Mouse (Mus musculus) limb, embryonic 12.5 days (tissue): ENCODE measurements around the gene Pex19. TPM values are rescaled to one million over a fixed set of nuclear protein-coding genes. Genes with fewer than 3 reads are reported as not detected.

Source experiments
- ATAC-seq: fragments of 200-750 bp; cut with Nextera tagmentation; 2 replicates; pipeline ENCODE4 v1.8.0; 2017; ENCODE audit warnings: low read depth, moderate TSS enrichment; ENCODE audit not compliant: insufficient number of reproducible peaks, insufficient read depth, low FRiP score, low TSS enrichment
- H3K27ac ChIP-seq: fragments of 300-500 bp; sonication (generic); 2 replicates; pipeline ENCODE4 v1.5.1; 2016; ENCODE audit warnings: mild to moderate bottlenecking, moderate library complexity
- H3K27me3 ChIP-seq: fragments of 300-500 bp; sonication (generic); 2 replicates; pipeline ENCODE4 v1.6.1; 2016; ENCODE audit warnings: mild to moderate bottlenecking, moderate library complexity
- H3K36me3 ChIP-seq: fragments of 300-500 bp; sonication (generic); 2 replicates; pipeline ENCODE4 v1.6.1; 2016; ENCODE audit warnings: mild to moderate bottlenecking, moderate library complexity
- H3K4me1 ChIP-seq: fragments of 300-500 bp; sonication (generic); replicated peaks from 2 replicates; pipeline ENCODE4 v1.6.1; 2016
- H3K4me2 ChIP-seq: fragments of 300-500 bp; sonication (generic); 2 replicates; pipeline ENCODE4 v1.6.1; 2016; ENCODE audit warnings: mild to moderate bottlenecking, moderate library complexity
- H3K4me3 ChIP-seq: fragments of 300-500 bp; sonication (generic); replicated peaks from 2 replicates; pipeline ENCODE4 v1.5.1; 2016; ENCODE audit warnings: mild to moderate bottlenecking
- H3K9ac ChIP-seq: fragments of 300-500 bp; sonication (generic); replicated peaks from 2 replicates; pipeline ENCODE4 v1.6.1; 2016; ENCODE audit warnings: mild to moderate bottlenecking, moderate library complexity
- H3K9me3 ChIP-seq: fragments of 300-500 bp; sonication (generic); 2 replicates; pipeline ENCODE4 v1.6.1; 2016; ENCODE audit warnings: mild to moderate bottlenecking, moderate library complexity
- WGBS: fragments of 180-500 bp; shearing (Covaris S2); methylation state at CpG from one replicate; pipeline ENCODE4 v1.1.7; 2016; 5-methylcytosine and 5-hydroxymethylcytosine counted together
- polyA plus RNA-seq: library from polyadenylated mRNA; unstranded; fragments of >200 nt; fragmentation: Nextera tagmentation; extraction: Ambion mirVana; gene quantifications from 2 replicates; pipeline ENCODE4 v1.2.1, GENCODE M21; 2016

Gene Pex19
- 173 and 177 TPM in 2 replicates for polyA plus RNA-seq

DNA sequence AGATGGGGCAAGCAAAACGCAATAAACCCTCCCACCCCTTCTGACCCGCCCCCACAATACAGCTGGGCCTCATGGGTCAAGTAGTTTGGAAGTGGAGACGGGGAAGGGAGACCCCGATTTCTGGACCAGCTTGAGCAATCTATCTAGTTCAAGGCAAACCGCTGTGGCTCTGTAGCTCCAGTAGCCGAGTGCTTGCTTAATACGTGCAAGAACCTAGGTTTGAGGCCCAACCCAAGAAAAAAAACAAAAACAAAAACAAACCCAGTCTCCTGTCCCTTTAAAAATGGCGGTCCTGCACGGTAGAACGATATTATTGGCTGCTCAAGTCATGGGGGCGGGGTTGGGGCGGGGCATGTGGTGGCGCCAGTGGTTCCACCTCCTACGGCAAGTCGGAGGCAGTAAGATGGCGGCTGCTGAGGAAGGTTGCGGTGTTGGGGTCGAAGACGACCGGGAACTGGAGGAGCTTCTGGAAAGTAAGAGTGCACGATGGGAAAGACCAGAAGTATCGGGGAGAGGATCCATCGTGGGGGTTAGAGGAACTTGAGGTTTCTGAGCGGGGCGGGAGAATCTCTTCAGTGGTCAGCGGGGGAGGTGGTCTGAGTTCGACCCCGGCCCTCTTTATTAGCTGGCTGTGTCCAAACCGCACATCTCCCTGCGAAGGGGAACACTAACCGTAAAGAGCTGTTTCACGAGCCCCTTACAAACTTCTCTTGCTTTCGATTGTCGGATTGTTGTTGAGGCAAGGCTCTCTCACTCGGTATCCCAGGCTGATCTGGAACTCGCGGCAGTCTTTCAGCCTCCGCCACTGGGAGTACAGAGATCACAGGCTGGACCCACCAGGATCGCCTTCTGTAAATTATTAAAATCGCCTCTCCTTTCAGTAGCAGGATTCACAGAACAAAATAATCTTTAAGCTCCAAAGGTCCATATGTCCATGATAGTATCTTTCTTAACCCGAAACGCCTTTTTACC, at the start of gene Pex19:
Gene Pex19, plus strand, starts transcription at position 380 of the 972 bp plus-strand sequence.
- Histone ChIP-seq H3K36me3 (peaks cover 55% of the 10 kb centered on the region), H3K4me3 (peak within 1 kb of the TSS; percentile 78), H3K4me2 (peak within 1 kb of the TSS; percentile 78), H3K9me3 (no peaks in the 10 kb centered on the region), H3K27ac (0 out of 2 replicates have a peak within 1 kb of the TSS, but pooled peaks have one; percentile 50), H3K9ac (peak within 1 kb of the TSS; percentile 81), H3K4me1 (peaks cover 7% of the 10 kb centered on the region), H3K27me3 (no peaks in the 10 kb centered on the region)
- ATAC-seq = peak; percentile 95
- WGBS = 2% methylated on average over 42 of the region's 42 CpGs

DNA sequence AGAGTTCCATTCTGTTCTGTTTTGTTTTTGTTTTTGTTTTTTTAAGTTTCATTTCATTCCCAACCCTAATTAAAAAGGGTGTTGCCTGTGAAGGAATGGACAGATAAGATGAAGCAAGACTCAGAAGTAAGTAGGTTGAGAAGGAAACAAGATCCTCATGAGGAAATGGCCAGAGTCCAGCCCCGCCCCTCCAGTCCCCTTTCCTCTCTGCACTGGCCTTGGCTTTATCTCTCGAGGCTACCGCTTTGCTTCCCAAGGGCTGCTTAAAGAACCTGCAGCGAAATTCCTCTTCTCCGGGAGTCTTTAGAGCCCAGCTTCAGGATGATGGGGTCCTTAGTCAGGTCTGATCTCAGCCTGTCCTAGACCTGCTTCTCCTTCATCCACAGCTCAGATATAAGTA, 48.6 kb upstream of the Pex19 start:
- H3K27ac ChIP-seq = no peak overlapping the region
- peaks cover 5% of the 10 kb centered on the region for H3K4me1 ChIP-seq
- WGBS = 74% methylated on average over 5 of the region's 5 CpGs
- H3K36me3 ChIP-seq = peaks cover 68% of the 10 kb centered on the region
- no peaks in the 10 kb centered on the region for H3K9me3 ChIP-seq
- no peak overlapping the region for H3K4me3 ChIP-seq
- no peak overlapping the region for H3K9ac ChIP-seq
- no peaks in the 10 kb centered on the region for H3K27me3 ChIP-seq
- no peak for ATAC-seq
- H3K4me2 ChIP-seq = no peak overlapping the region

DNA sequence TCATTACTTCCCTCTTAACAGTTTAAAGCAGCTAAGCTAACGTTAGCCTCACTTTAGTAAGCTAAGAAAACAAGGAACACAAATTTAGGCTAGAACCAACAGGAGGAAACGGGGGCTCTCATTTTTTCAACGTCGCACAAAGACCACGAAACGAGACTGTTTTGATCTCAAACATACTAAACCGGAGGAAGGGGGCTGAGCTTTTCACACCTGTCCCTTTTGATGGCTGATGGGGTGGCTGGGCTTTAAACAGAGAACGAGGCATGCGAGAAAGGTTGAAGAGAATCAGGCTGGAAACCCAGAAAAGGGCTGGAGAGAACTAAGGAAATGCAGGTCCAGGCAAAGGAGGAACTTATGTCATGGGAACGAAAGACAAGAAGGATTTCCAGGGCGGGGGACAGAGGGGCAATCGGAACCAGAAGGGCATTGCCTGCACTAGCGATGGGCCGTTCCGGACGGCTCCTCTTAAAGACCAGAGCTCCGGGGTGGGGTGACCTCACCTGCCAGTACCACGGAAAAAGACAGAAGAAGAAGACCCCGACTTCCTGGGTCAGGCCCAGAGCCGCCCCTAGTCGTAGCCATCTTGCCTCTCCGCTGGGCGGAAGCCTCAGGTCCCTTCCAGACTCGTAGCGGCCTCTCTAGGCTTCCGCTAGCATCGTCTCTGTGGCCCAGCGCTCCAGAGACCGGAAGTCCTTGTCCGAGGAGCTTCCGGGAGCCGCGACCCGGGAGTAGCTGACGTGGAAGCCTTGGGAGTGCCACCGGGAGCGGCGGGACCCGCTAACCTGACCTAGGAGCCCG, 44.3 kb upstream of the Pex19 start, which contains the start of the genes Copa and Ncstn:
Gene Copa, plus strand, starts transcription at position 429 of the 798 bp plus-strand sequence.
Gene Ncstn, minus strand, starts transcription at position 695 of the 798 bp plus-strand sequence.
- Histone ChIP-seq H3K36me3 (peaks cover 30% of the 10 kb centered on the region), H3K4me2 (peak within 1 kb of the TSS; percentile 74), H3K27ac (peak within 1 kb of the TSS; percentile 82), H3K4me1 (peaks cover 18% of the 10 kb centered on the region), H3K27me3 (no peaks in the 10 kb centered on the region), H3K9me3 (no peaks in the 10 kb centered on the region), H3K9ac (peak within 1 kb of the TSS; percentile 89), H3K4me3 (peak within 1 kb of the TSS; percentile 87)
- under 1% methylated on average over 40 of the region's 40 CpGs for WGBS
- ATAC-seq = peak; percentile 98

DNA sequence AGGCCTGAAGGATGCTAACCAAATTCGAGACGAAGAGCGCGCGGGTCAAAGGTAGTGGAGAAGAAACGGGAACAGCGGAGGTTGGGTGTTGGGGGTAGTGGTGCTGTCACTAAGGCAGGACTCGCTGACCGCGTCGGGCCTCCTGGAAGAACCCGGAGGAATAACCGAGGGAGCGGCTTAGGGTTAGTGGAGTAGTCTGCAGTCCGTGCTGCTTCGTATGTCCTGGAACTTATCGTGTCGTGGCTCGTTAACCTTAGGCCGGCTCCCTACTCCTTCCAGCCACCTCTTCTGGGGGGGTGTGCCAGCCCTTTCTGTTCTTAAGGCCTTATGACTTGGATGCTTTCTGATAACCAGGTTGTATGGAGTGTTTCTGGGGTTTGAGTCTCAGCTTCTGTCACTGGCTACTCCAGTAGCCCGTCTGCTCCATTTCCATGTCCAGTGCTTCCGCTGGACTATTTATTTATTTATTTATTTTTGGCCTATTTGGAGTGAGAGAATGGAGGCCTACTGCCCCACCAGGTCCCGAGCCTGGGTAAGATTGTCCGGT, 43.6 kb upstream of the Pex19 start:
- 2% methylated on average over 24 of the region's 24 CpGs for WGBS
- H3K9me3 ChIP-seq = no peaks in the 10 kb centered on the region
- H3K36me3 ChIP-seq = peaks cover 28% of the 10 kb centered on the region
- peak overlapping the region; percentile 87 for H3K4me3 ChIP-seq
- H3K27me3 ChIP-seq = no peaks in the 10 kb centered on the region
- peaks cover 18% of the 10 kb centered on the region for H3K4me1 ChIP-seq
- H3K9ac ChIP-seq = peak overlapping the region; percentile 89
- peak; percentile 57; the same call in 1 of the 2 replicates for ATAC-seq
- peak overlapping the region; percentile 74 for H3K4me2 ChIP-seq
- H3K27ac ChIP-seq = peak overlapping the region; percentile 82

DNA sequence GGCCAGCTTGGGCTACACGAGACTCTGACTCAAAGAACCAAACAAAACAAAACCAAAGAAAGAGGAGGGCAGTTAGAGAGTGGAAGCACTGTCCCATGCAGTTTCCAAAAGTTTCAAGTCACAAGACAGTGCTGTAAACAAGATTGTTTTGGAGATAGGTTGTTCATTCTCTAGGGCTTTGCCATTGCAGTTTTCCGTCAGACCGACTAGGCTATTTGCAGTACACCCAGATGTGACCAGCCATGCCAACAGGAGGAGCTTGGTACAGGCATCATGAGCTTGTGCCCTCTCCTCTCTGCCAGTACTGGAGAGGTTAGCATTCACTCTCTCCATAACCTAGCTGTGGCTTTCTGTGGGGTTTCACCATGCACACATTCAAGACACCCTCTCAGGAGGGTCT, 33.0 kb upstream of the Pex19 start:
- Histone ChIP-seq H3K27me3 (no peaks in the 10 kb centered on the region), H3K36me3 (peaks cover 91% of the 10 kb centered on the region)

DNA sequence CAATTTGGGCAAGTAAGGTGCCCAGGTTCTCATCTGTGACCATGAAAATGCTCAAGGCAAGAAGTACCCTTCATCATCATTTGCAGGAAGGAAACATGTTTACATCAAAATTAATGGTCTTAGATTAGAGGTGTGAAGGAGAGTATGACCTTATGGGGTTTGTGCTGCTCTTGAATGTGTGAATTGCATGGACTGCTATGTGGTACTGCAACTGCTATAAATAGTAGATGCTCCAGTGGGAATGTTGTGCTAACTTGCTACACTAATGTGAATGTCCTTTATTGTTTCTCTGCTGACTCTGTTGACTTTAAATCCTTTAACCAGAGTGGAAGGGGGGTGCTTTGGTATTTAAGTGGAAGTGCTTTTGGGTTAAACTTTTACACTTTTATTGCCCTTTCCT, 32.3 kb upstream of the Pex19 start:
- peaks cover 88% of the 10 kb centered on the region for H3K36me3 ChIP-seq
- H3K9me3 ChIP-seq = no peaks in the 10 kb centered on the region
- no peak for ATAC-seq
- no peaks in the 10 kb centered on the region for H3K27me3 ChIP-seq
- H3K4me2 ChIP-seq = no peak overlapping the region
- no peak overlapping the region for H3K9ac ChIP-seq
- no peak overlapping the region for H3K27ac ChIP-seq
- no peak overlapping the region for H3K4me3 ChIP-seq
- no peaks in the 10 kb centered on the region for H3K4me1 ChIP-seq

More for the DNA sequence above, 33.0 kb upstream of the Pex19 start:
- H3K4me3 ChIP-seq = no peak overlapping the region
- H3K9me3 ChIP-seq = no peaks in the 10 kb centered on the region
- no peaks in the 10 kb centered on the region for H3K4me1 ChIP-seq
- no peak overlapping the region for H3K9ac ChIP-seq
- WGBS = 83% methylated on average over 3 of the region's 3 CpGs
- no peak overlapping the region for H3K4me2 ChIP-seq
- no peak for ATAC-seq
- H3K27ac ChIP-seq = no peak overlapping the region

DNA sequence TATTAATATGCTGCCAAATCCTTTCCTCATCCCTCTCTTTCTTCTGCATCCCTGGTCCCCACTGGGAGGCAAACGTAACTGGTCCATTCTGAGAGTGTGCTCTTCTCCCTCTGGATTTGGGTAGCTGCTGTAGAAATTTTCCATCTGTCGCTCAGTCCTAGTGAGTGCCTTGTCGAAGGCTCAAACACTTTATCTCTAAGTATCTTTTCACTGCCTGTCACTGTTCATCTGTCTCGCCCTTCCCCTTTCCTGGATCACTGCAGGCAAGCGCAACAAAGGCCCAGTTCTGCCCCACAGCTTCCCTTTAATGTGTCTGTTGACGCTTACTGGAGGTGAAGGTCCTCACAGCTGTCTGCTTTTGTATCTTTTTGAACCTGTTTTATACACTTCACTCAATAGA, 31.4 kb upstream of the Pex19 start:
- Histone ChIP-seq H3K27ac (no peak overlapping the region), H3K9ac (no peak overlapping the region), H3K4me2 (no peak overlapping the region), H3K4me3 (no peak overlapping the region), H3K36me3 (peaks cover 88% of the 10 kb centered on the region), H3K27me3 (no peaks in the 10 kb centered on the region), H3K4me1 (no peaks in the 10 kb centered on the region), H3K9me3 (no peaks in the 10 kb centered on the region)
- ATAC-seq = no peak
- WGBS = 82% methylated on average over 6 of the region's 6 CpGs

DNA sequence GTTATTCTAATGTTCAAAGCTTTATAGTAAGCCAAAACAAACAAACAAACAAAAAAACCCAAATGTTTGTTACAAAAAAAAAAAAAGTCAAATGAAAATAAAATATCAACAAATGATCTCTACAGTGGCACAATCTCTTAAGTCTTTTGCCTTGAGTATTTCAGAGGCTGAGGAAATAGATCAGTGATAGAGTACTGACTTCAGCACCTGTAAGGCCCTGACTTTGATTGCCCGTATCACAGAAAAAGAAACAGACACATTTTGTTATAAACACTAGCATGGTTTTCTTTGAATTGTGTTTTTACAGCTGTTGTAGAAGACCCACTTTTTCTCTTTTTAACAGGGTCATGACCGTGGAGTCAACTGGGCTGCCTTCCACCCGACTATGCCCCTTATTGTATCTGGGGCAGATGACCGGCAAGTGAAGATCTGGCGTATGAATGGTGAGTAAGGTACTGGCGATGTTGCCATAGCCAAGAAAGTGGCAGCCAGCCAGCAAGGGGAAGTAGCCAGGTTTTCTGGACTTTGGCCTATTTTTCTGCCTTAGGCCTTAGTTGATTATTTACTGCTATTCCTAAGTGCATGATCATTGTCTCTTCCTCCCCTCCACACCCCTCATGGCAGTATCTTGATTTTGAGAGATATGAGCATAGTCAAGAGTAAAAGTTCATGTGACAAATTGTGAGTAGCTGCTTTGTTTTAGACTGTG, 27.1 kb upstream of the Pex19 start:
- H3K9me3 ChIP-seq = no peaks in the 10 kb centered on the region
- no peaks in the 10 kb centered on the region for H3K27me3 ChIP-seq
- H3K4me2 ChIP-seq = no peak overlapping the region
- ATAC-seq = no peak
- 91% methylated on average over 6 of the region's 6 CpGs for WGBS
- peaks cover 90% of the 10 kb centered on the region for H3K36me3 ChIP-seq
- no peak overlapping the region for H3K27ac ChIP-seq
- no peak overlapping the region for H3K9ac ChIP-seq
- H3K4me1 ChIP-seq = peaks cover 2% of the 10 kb centered on the region; the same call in 1 of the 2 replicates
- H3K4me3 ChIP-seq = no peak overlapping the region

DNA sequence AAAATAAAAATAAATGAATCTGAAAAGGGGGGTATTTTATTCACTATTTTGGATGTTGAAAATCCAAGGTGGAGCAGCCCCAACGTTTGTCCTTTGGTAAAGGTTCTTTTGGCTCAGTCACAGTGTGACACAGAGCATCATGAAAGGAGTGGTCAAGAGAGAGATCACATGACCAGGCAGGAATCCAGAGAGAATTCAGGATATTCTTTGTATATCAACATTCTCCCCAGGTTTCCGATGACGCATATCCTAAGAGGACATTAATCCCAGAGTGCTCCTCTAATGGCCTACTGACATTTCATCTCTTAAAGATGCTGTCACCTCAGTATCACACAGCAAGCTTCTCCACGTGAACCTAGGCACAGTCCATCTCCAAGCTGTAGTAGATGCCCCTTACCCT, 22.9 kb upstream of the Pex19 start:
- WGBS = 93% methylated on average over 4 of the region's 4 CpGs

DNA sequence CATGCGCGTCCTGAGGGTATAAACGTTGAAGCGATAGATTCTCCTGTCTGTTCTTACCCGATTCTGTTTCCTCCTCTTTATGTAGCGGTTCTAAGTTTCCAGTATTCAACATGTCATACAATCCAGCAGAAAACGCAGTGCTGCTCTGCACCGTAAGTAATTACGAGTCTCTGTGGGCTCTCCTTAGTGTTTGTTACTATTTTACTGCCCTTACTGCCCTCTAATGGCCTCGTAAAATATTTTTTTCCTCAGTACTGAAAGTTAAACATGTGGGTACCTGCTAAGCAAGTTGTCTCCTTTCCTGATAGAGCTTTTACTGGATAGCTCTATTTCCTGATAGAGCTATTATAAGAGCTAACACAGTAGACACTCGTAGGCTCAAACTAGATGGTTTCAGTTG, 21.5 kb upstream of the Pex19 start:
- no peak overlapping the region for H3K4me3 ChIP-seq
- H3K27ac ChIP-seq = no peak overlapping the region
- H3K4me2 ChIP-seq = no peak overlapping the region
- H3K4me1 ChIP-seq = peaks cover 8% of the 10 kb centered on the region
- H3K9me3 ChIP-seq = no peaks in the 10 kb centered on the region
- WGBS = 60% methylated on average over 11 of the region's 11 CpGs
- no peak overlapping the region for H3K9ac ChIP-seq
- peaks cover 98% of the 10 kb centered on the region for H3K36me3 ChIP-seq
- H3K27me3 ChIP-seq = no peaks in the 10 kb centered on the region
- ATAC-seq = no peak; the same call in 1 of the 2 replicates

More for the DNA sequence above, 22.9 kb upstream of the Pex19 start:
- Histone ChIP-seq H3K4me3 (no peak overlapping the region), H3K36me3 (peaks cover 94% of the 10 kb centered on the region), H3K4me2 (no peak overlapping the region), H3K27ac (no peak overlapping the region), H3K9ac (no peak overlapping the region), H3K27me3 (no peaks in the 10 kb centered on the region), H3K4me1 (peaks cover 8% of the 10 kb centered on the region), H3K9me3 (no peaks in the 10 kb centered on the region)
- ATAC-seq = no peak
